Mouse (Mus musculus): ENCODE results near the gene Phldb3. TPM values are rescaled to one million over a fixed set of nuclear protein-coding genes. Genes with fewer than 3 reads are reported as not detected.

Phldb3 gene
- total and polyA plus RNA-seq, 2 experiments from 2014 or later, result not detected

DNA sequence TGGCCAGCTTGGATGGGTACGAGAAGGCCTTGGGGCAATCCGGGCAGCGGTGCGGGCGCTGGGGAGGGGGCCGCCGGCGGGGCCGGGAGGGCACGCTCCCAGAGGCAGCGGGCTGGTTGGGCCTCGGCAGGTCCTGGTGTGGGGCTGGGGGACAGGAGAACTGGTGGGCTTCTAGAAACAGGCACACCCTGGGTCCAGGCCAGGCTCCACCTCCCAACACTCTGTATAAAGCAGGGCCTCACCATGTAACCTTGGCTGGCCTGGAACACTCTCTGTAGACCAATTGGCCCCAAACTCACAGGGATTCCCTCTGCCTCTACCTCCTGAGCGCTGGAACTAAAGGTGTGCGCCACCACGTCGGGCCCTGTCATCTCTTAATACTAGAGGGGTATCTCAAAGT, 24.6 kb upstream of the Phldb3 start:
- TF ChIP-seq CTCF (IDR thresholded peaks at IDR 0.05; ENCODE audit: low read depth), result no peak
- no peaks in the 10 kb centered on the region for H3K36me3 ChIP-seq (ENCODE audit: insufficient read depth)
- WGBS, result 50% methylated on average over 16 of the region's 16 CpGs
- no peaks in the 10 kb centered on the region for H3K27me3 ChIP-seq (ENCODE audit: insufficient read depth, low read length)
- no peak overlapping the region for H3K4me3 ChIP-seq (ENCODE audit: low read depth, low read length)
- ATAC-seq, result no peak
- no peak overlapping the region for H3K4me2 ChIP-seq (ENCODE audit: low read depth)
- no peak for DNase-seq
- H3K9me3 ChIP-seq (ENCODE audit: low read length), result no peaks in the 10 kb centered on the region
- H3K4me1 ChIP-seq (ENCODE audit: insufficient read depth), result no peaks in the 10 kb centered on the region
- H3K9ac ChIP-seq, result no peak overlapping the region
- no peak overlapping the region for H3K27ac ChIP-seq (ENCODE audit: low read depth, low read length)

DNA sequence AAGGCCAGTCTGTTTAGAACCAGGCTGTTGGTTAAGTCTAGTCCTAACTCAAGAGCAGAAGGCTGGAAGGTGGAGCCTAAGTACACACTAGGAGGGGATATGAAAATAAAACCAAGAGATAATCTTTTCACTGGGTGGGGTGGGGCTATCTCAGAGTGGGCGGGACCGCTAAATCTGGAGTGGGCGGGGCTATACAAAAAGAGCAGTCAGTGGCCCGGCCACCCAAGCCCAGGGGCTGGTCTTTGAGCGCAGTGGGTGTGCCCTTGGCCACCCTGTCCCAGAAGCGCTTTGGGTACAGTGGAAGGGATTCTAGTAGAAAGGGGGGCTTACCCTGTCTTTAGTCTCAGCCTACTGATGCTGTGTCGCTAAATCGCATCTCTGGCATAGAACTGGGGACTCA, 23.7 kb upstream of the Phldb3 start:
- DNase-seq, result no peak
- H3K4me3 ChIP-seq (ENCODE audit: low read depth, low read length), result peak overlapping the region; percentile 73
- peak overlapping the region; percentile 80 for H3K27ac ChIP-seq (ENCODE audit: low read depth, low read length)

DNA sequence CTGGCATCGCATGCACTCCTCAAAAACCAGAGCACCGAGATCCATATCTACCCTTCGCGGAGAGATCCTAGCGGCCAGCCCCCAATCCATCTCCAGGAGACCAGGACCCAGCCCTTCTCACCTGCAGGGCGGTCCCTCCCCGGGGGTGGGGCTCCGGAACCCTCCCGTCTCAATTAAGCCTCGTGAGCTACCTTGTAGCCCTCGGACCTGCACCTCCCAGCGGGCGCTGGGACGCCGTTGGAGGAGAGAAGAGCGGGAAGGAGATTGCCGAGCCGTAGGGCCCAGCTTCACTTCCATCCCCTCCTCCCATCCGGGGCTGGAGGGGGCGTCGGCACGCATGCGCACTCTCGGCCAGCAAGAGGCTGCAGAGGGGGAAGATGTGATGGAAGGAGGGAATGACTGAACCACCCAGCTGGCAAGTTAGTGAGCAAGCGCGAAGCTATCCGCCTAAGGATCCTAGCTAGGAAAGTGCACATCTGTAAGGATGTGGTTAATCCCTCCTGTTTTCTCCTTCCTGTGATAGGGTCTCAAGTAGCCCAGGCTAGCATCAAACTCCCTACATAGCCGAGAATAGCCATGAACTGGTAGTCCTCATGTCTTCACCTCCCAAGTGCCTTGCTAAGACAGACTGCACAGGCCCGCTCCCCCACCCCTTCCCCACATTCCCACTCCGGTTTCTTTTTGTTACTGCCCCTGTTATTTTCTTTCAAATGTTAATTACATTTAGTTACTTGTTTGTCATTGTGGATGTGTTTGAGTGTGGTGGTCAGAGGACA, 23.0 kb upstream of the Phldb3 start, which contains the start of the genes Ethe1 and Zfp575:
TSS of gene Ethe1 (plus strand) at position 214 of the 776 bp plus-strand sequence.
TSS of gene Zfp575 (minus strand) at position 312 of the 776 bp plus-strand sequence.
- Histone ChIP-seq H3K4me3 (ENCODE audit: low read depth, low read length) (peak within 1 kb of the TSS; percentile 73), H3K4me2 (ENCODE audit: low read depth) (peak within 1 kb of the TSS; percentile 75), H3K9ac (peak within 1 kb of the TSS; percentile 94), H3K27ac (ENCODE audit: low read depth, low read length) (peak within 1 kb of the TSS; percentile 80), H3K36me3 (ENCODE audit: insufficient read depth) (no peaks in the 10 kb centered on the region), H3K9me3 (ENCODE audit: low read length) (no peaks in the 10 kb centered on the region), H3K4me1 (ENCODE audit: insufficient read depth) (no peaks in the 10 kb centered on the region), H3K27me3 (ENCODE audit: insufficient read depth, low read length) (no peaks in the 10 kb centered on the region)
- TF ChIP-seq CTCF (IDR thresholded peaks at IDR 0.05; ENCODE audit: low read depth), result peak; percentile 1; the same call in 1 of the 2 replicates
- DNase-seq (peak; percentile 93), ATAC-seq (peak; percentile 92)
- WGBS, result 4% methylated on average over 30 of the region's 30 CpGs

More for the DNA sequence above, 23.7 kb upstream of the Phldb3 start:
- H3K4me1 ChIP-seq (ENCODE audit: insufficient read depth), result no peaks in the 10 kb centered on the region
- no peaks in the 10 kb centered on the region for H3K27me3 ChIP-seq (ENCODE audit: insufficient read depth, low read length)
- peak overlapping the region; percentile 75 for H3K4me2 ChIP-seq (ENCODE audit: low read depth)
- 7% methylated on average over 8 of the region's 8 CpGs for WGBS
- H3K36me3 ChIP-seq (ENCODE audit: insufficient read depth), result no peaks in the 10 kb centered on the region
- H3K9ac ChIP-seq, result peak overlapping the region; percentile 94
- peak; percentile 50 for ATAC-seq
- TF ChIP-seq CTCF (IDR thresholded peaks at IDR 0.05; ENCODE audit: low read depth), result no peak
- H3K9me3 ChIP-seq (ENCODE audit: low read length), result no peaks in the 10 kb centered on the region

DNA sequence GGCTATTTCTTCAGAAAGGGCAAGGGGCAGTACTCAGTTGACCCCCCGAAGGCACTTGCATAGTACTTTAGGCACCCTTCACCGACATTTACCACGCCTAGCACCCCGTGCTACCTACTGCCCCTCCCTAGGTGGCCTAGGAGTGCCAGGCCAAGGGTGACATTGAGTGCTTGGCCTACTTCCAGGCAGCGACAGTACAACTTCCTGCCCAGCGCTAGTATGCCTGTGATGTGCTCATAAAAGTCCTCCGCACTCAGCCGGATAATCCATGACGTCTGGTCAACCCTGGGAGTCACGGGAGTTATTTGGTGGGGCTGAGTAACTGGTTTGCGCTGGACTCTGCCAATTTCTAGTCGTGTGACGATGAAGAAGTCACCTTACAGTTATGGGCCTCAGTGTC, 22.2 kb upstream of the Phldb3 start:
- WGBS, result 87% methylated on average over 13 of the region's 13 CpGs
- Histone ChIP-seq H3K4me3 (ENCODE audit: low read depth, low read length) (no peak overlapping the region), H3K27me3 (ENCODE audit: insufficient read depth, low read length) (no peaks in the 10 kb centered on the region), H3K4me1 (ENCODE audit: insufficient read depth) (peaks cover 3% of the 10 kb centered on the region; the same call in 1 of the 2 replicates), H3K9ac (no peak overlapping the region; the same call in 1 of the 2 replicates), H3K4me2 (ENCODE audit: low read depth) (no peak overlapping the region), H3K27ac (ENCODE audit: low read depth, low read length) (no peak overlapping the region), H3K36me3 (ENCODE audit: insufficient read depth) (no peaks in the 10 kb centered on the region), H3K9me3 (ENCODE audit: low read length) (no peaks in the 10 kb centered on the region)
- ATAC-seq (no peak), DNase-seq (no peak)
- no peak for TF ChIP-seq CTCF (IDR thresholded peaks at IDR 0.05; ENCODE audit: low read depth)

DNA sequence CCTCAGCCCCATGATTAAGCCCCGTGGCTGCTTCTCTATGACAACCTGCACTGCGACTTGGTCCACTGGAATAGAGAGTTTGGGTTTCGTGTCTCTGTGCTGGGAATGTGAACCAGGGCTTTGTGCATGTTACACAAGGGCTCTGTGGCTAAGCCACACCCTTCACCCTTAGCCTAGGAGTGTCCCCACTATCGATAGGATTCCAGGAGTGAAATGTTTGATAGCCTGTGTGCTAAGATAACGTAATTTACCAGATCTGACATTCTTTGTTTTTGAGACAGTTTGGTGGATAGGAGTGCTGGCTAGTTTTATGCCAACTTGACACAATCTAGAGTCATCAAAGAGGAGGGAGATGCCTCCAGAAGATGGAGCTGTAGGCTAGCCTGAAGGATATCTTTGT, 18.8 kb upstream of the Phldb3 start:
- no peak overlapping the region for H3K4me3 ChIP-seq (ENCODE audit: low read depth, low read length)
- H3K9me3 ChIP-seq (ENCODE audit: low read length), result no peaks in the 10 kb centered on the region
- peak; percentile 46 for TF ChIP-seq CTCF (IDR thresholded peaks at IDR 0.05; ENCODE audit: low read depth)
- H3K27ac ChIP-seq (ENCODE audit: low read depth, low read length), result no peak overlapping the region
- 79% methylated on average over 5 of the region's 5 CpGs for WGBS
- H3K9ac ChIP-seq, result no peak overlapping the region
- H3K4me1 ChIP-seq (ENCODE audit: insufficient read depth), result peaks cover 13% of the 10 kb centered on the region; the same call in 1 of the 2 replicates
- ATAC-seq, result no peak
- H3K4me2 ChIP-seq (ENCODE audit: low read depth), result no peak overlapping the region
- no peaks in the 10 kb centered on the region for H3K27me3 ChIP-seq (ENCODE audit: insufficient read depth, low read length)
- DNase-seq, result peak; percentile 7
- no peaks in the 10 kb centered on the region for H3K36me3 ChIP-seq (ENCODE audit: insufficient read depth)

DNA sequence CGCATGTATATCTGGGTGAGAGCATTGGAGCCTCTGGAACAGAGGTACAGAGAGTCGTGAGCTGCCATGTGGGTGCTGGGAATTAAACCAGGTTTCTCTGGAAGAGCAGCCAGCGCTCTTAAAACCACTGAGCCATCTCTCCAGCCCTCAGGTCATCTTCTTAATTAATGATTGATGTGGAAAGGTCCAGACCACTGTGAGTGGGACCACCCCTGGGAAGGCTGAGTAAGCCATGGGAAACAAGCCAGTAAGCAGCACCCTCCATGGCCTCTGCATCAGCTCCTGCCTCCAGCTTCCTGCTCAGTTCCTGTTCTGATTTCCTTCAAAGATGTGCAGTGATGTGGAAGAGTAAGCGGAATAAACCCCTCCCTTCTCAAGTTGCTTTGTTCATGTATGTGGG, 18.4 kb upstream of the Phldb3 start:
- H3K4me3 ChIP-seq (ENCODE audit: low read depth, low read length), result no peak overlapping the region
- no peak overlapping the region for H3K27ac ChIP-seq (ENCODE audit: low read depth, low read length)
- no peaks in the 10 kb centered on the region for H3K9me3 ChIP-seq (ENCODE audit: low read length)
- ATAC-seq, result no peak
- H3K4me2 ChIP-seq (ENCODE audit: low read depth), result no peak overlapping the region
- DNase-seq, result no peak
- H3K36me3 ChIP-seq (ENCODE audit: insufficient read depth), result no peaks in the 10 kb centered on the region
- H3K4me1 ChIP-seq (ENCODE audit: insufficient read depth), result peaks cover 13% of the 10 kb centered on the region; the same call in 1 of the 2 replicates
- no peak overlapping the region; the same call in 1 of the 2 replicates for H3K9ac ChIP-seq
- H3K27me3 ChIP-seq (ENCODE audit: insufficient read depth, low read length), result no peaks in the 10 kb centered on the region
- WGBS, result 53% methylated on average over 4 of the region's 4 CpGs
- no peak for TF ChIP-seq CTCF (IDR thresholded peaks at IDR 0.05; ENCODE audit: low read depth)

DNA sequence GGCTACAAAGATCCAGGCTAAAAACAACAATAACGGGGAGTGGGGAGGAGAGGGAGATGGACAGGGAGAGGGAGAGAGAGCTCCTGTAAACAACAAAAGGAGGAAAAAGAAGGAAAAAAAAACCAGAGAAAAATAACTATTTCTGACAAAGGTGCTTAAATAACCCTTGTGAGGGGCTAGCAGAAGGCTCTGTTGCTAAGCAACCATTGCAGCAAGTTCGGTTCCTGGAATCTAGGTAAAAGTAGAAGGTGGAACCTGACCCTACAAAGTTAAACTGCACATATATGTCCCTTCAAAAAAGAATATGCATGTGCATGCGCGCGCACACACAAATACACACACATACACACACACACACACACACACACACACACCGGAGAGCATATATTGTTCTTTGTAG, 17.8 kb upstream of the Phldb3 start:
- Histone ChIP-seq H3K4me1 (ENCODE audit: insufficient read depth) (peaks cover 13% of the 10 kb centered on the region; the same call in 1 of the 2 replicates), H3K4me3 (ENCODE audit: low read depth, low read length) (no peak overlapping the region), H3K27me3 (ENCODE audit: insufficient read depth, low read length) (no peaks in the 10 kb centered on the region), H3K36me3 (ENCODE audit: insufficient read depth) (no peaks in the 10 kb centered on the region), H3K9me3 (ENCODE audit: low read length) (no peaks in the 10 kb centered on the region), H3K27ac (ENCODE audit: low read depth, low read length) (no peak overlapping the region), H3K9ac (no peak overlapping the region), H3K4me2 (ENCODE audit: low read depth) (no peak overlapping the region)
- WGBS, result 72% methylated on average over 6 of the region's 6 CpGs
- DNase-seq, result peak; percentile 7
- no peak for TF ChIP-seq CTCF (IDR thresholded peaks at IDR 0.05; ENCODE audit: low read depth)
- no peak for ATAC-seq

All from forebrain, postnatal 0 days (tissue).